In the genomic region with DNA sequence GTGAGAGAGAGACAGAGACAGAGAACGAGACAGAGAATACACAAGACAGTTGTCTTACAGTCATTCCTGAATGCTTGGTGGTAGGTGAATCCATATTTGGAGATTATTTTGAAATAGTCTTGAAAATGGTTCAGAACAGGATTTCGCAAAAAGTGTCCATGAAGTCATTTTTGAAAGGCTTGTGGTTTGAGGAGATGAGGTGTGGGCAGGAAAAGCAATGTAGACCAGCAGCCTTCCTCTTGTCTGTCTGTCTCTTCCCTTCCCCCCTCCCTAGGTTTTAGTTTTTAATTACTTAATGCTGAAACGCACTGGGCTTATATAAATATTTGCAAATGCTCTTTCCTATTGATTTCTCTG, we compare ENCODE assay signal across 9 mouse cellular contexts.
DNase-seq lines count a peak whose midpoint lies in the region; ATAC-seq and TF ChIP-seq lines count a peak whose summit lies in the region.
"Had no signal": no experiment of that assay in that cellular context is flagged by ENCODE, and none has a peak within 500 bp of the region (broad histone marks: within the 10 kb centered on the region; RNA-seq: fewer than 3 reads in every experiment).

No protein-coding gene starts in this region.

- H3K4me2 ChIP-seq in heart, embryonic 15.5 days: no peak overlapping the region
- H3K4me2 ChIP-seq in forebrain, embryonic 11.5 days (ENCODE audit: low read depth, low read length, severe bottlenecking): peak overlapping the region; percentile 65; the same call in 1 of the 2 replicates
- peak overlapping the region; percentile 61 for H3K4me2 ChIP-seq in limb, embryonic 12.5 days
- peak overlapping the region; percentile 99 for H3K4me2 ChIP-seq in midbrain, postnatal 0 days (ENCODE audit: low read depth, low read length, poor library complexity, severe bottlenecking)

- H3K27me3 ChIP-seq in heart, embryonic 15.5 days: peaks cover 3% of the 10 kb centered on the region; the same call in 1 of the 2 replicates
- H3K27me3 ChIP-seq in heart, embryonic 10.5 days (ENCODE audit: insufficient read depth, poor library complexity, severe bottlenecking): peaks cover 3% of the 10 kb centered on the region; the same call in 1 of the 2 replicates
- H3K27me3 ChIP-seq in forebrain, embryonic 11.5 days (ENCODE audit: control insufficient read depth, insufficient read depth, low read length): peaks cover 2% of the 10 kb centered on the region
- H3K27me3 ChIP-seq in limb, embryonic 12.5 days: peaks cover 3% of the 10 kb centered on the region; the same call in 1 of the 2 replicates
- H3K27me3 ChIP-seq in midbrain, postnatal 0 days (ENCODE audit: insufficient read depth, low read length): no peaks in the 10 kb centered on the region

- no peak overlapping the region for H3K4me3 ChIP-seq in heart, embryonic 15.5 days
- H3K4me3 ChIP-seq in heart, embryonic 10.5 days: no peak overlapping the region
- peak overlapping the region; percentile 98; the same call in 1 of the 2 replicates for H3K4me3 ChIP-seq in forebrain, embryonic 11.5 days (ENCODE audit: low read depth, low read length)
- H3K4me3 ChIP-seq in limb, embryonic 12.5 days (replicated peaks): peak overlapping the region; percentile 94
- peak overlapping the region; percentile 91 for H3K4me3 ChIP-seq in midbrain, postnatal 0 days (ENCODE audit: low read depth, low read length)

- peak overlapping the region; percentile 22; the same call in 1 of the 2 replicates for H3K27ac ChIP-seq in heart, embryonic 15.5 days
- no peak overlapping the region for H3K27ac ChIP-seq in heart, embryonic 10.5 days
- 0 out of 2 replicates have a peak overlapping the region, but pooled peaks have one; percentile 31 for H3K27ac ChIP-seq in forebrain, embryonic 11.5 days (ENCODE audit: low read depth, low read length)
- peak overlapping the region; percentile 100 for H3K27ac ChIP-seq in limb, embryonic 12.5 days
- H3K27ac ChIP-seq in midbrain, postnatal 0 days (ENCODE audit: low read depth, low read length): peak overlapping the region; percentile 100

- DNase-seq in heart, embryonic 10.5 days (ENCODE audit: low spot score): no peak
- no peak for DNase-seq in forebrain, embryonic 11.5 days (ENCODE audit: low spot score)
- DNase-seq in midbrain, postnatal 0 days (ENCODE audit: low spot score): no peak
- DNase-seq in cerebellum, adult 11 months: no peak
- DNase-seq in Muller cell, postnatal 12 days (ENCODE audit: inconsistent ontology term): no peak
- DNase-seq in retina, embryonic 14.5 days (ENCODE audit: low spot score): no peak
- DNase-seq: heart, adult 18-20 months had no signal

- no peaks in the 10 kb centered on the region for H3K9me3 ChIP-seq in heart, embryonic 15.5 days (replicated peaks)
- H3K9me3 ChIP-seq in heart, embryonic 10.5 days: no peaks in the 10 kb centered on the region
- no peaks in the 10 kb centered on the region for H3K9me3 ChIP-seq in forebrain, embryonic 11.5 days (ENCODE audit: control insufficient read depth, low read length)
- H3K9me3 ChIP-seq in limb, embryonic 12.5 days: no peaks in the 10 kb centered on the region
- H3K9me3 ChIP-seq in midbrain, postnatal 0 days (ENCODE audit: low read length): no peaks in the 10 kb centered on the region

- TF ChIP-seq CTCF in midbrain, postnatal 0 days (IDR thresholded peaks at IDR 0.05): no peak

- no peak for ATAC-seq in heart, embryonic 15.5 days (replicated peaks; ENCODE audit: insufficient number of reproducible peaks, insufficient read depth, low FRiP score, low read depth)
- no peak for ATAC-seq in forebrain, embryonic 11.5 days (replicated peaks; ENCODE audit: low FRiP score)
- ATAC-seq in limb, embryonic 12.5 days (ENCODE audit: insufficient number of reproducible peaks, insufficient read depth, low FRiP score, low TSS enrichment, low read depth): no peak
- ATAC-seq in midbrain, postnatal 0 days (ENCODE audit: low FRiP score): no peak

- peaks cover 46% of the 10 kb centered on the region for H3K4me1 ChIP-seq in heart, embryonic 15.5 days (replicated peaks)
- peaks cover 42% of the 10 kb centered on the region for H3K4me1 ChIP-seq in heart, embryonic 10.5 days
- peaks cover 42% of the 10 kb centered on the region for H3K4me1 ChIP-seq in forebrain, embryonic 11.5 days (replicated peaks; ENCODE audit: control insufficient read depth, insufficient read depth, low read length)
- peaks cover 66% of the 10 kb centered on the region for H3K4me1 ChIP-seq in limb, embryonic 12.5 days (replicated peaks)
- H3K4me1 ChIP-seq in midbrain, postnatal 0 days (ENCODE audit: insufficient read depth, low read length): peaks cover 3% of the 10 kb centered on the region; the same call in 1 of the 2 replicates

- no peaks in the 10 kb centered on the region for H3K36me3 ChIP-seq in heart, embryonic 15.5 days
- no peaks in the 10 kb centered on the region for H3K36me3 ChIP-seq in heart, embryonic 10.5 days
- no peaks in the 10 kb centered on the region for H3K36me3 ChIP-seq in forebrain, embryonic 11.5 days (ENCODE audit: control insufficient read depth, insufficient read depth, low read length)
- no peaks in the 10 kb centered on the region for H3K36me3 ChIP-seq in limb, embryonic 12.5 days
- no peaks in the 10 kb centered on the region for H3K36me3 ChIP-seq in midbrain, postnatal 0 days (ENCODE audit: insufficient read depth, low read length)

- WGBS in heart, embryonic 15.5 days: 63% methylated on average over 3 of the region's 3 CpGs
- 60% methylated on average over 3 of the region's 3 CpGs for WGBS in heart, embryonic 10.5 days
- WGBS in forebrain, embryonic 11.5 days: 53% methylated on average over 3 of the region's 3 CpGs
- 52% methylated on average over 3 of the region's 3 CpGs for WGBS in limb, embryonic 12.5 days
- WGBS in midbrain, postnatal 0 days: 36% methylated on average over 3 of the region's 3 CpGs

- no peak overlapping the region for H3K9ac ChIP-seq in heart, embryonic 15.5 days
- peak overlapping the region; percentile 28 for H3K9ac ChIP-seq in forebrain, embryonic 11.5 days (ENCODE audit: low read length)
- H3K9ac ChIP-seq in limb, embryonic 12.5 days (replicated peaks): peak overlapping the region; percentile 100
- H3K9ac ChIP-seq in midbrain, postnatal 0 days (replicated peaks; ENCODE audit: low read length, poor library complexity, severe bottlenecking): peak overlapping the region; percentile 100

Comparison
In these comparisons a context has a peak if more than half of its experiments do, and no peak if none do; other contexts are left out.
1. H3K4me3 ChIP-seq: peak in forebrain, embryonic 11.5 days (single experiment), limb, embryonic 12.5 days (single experiment) and midbrain, postnatal 0 days (single experiment); none in heart, embryonic 15.5 days (single experiment) and heart, embryonic 10.5 days (single experiment).